Mouse (Mus musculus): ENCODE data around the gene Msto1.
"Not testable (repeated sequence)": the region's sequence is repeated elsewhere in the genome, so short reads cannot be mapped to it uniquely, and the experiment has no call there.

Msto1 gene

GRCm38 (mm10) chr3:88904803-88905202 lies 9.0 kb downstream of the Msto1 start:
- DNase-seq: no peak

GRCm38 (mm10) chr3:88893011-88893410 lies 20.8 kb downstream of the Msto1 start:
- not testable (repeated sequence) for DNase-seq

GRCm38 (mm10) chr3:88882536-88882935 lies 31.3 kb downstream of the Msto1 start:
- not testable (repeated sequence) for DNase-seq

- not testable (repeated sequence) for DNase-seq
These were observed 45.4 kb downstream of the Msto1 start for GRCm38 (mm10) chr3:88868449-88868848.

GRCm38 (mm10) chr3:88867177-88867576 lies 46.6 kb downstream of the Msto1 start:
- not testable (repeated sequence) for DNase-seq

- not testable (repeated sequence) for DNase-seq
These were observed 47.1 kb downstream of the Msto1 start for GRCm38 (mm10) chr3:88866735-88867134.

GRCm38 (mm10) chr3:88862129-88862528 lies 51.7 kb downstream of the Msto1 start:
- DNase-seq: no peak

- no peak for DNase-seq
These were observed 58.0 kb downstream of the Msto1 start for GRCm38 (mm10) chr3:88855837-88856236.

All from thymus, adult 18-20 months (tissue).